Mouse (Mus musculus): ENCODE results near the gene Plekhg3. TPM values are rescaled to one million over a fixed set of nuclear protein-coding genes. Genes with fewer than 3 reads are reported as not detected.

Gene Plekhg3
- polyA plus RNA-seq, 1 experiment from 2014 or later, result 0.93 TPM

DNA sequence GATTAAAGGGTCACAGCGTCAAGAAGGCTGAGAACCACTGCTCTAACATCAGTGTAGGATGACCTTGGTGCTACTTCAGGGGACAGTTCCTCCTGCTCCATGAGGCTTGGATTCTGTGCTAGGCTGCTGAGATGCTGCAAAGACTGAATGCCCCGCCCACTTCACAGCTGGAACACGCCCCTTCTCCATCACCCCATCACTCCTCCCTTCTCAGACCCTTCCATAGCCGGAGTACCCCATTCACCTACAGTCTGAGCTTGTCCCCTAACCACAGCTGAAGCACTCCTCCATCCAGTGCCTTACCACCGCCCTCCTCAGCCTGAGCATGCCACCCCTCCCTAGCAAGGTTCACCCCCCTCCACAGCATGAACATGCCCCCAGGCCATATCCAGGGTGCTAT, 89.2 kb downstream of the Plekhg3 start:
- H3K9ac ChIP-seq (ENCODE audit: low read depth, low read length), result no peak overlapping the region
- ATAC-seq, result no peak
- no peak overlapping the region for H3K4me3 ChIP-seq (ENCODE audit: low read depth, low read length)
- no peaks in the 10 kb centered on the region for H3K9me3 ChIP-seq (replicated peaks; ENCODE audit: control insufficient read depth, low read length, poor library complexity, severe bottlenecking)
- no peak overlapping the region for H3K4me2 ChIP-seq (ENCODE audit: low read length)
- WGBS, result 59% methylated on average over 5 of the region's 5 CpGs
- H3K36me3 ChIP-seq (ENCODE audit: control insufficient read depth, insufficient read depth, low read length), result no peaks in the 10 kb centered on the region
- H3K27me3 ChIP-seq (ENCODE audit: control insufficient read depth, insufficient read depth, low read depth, low read length), result no peaks in the 10 kb centered on the region
- H3K27ac ChIP-seq (ENCODE audit: low read length), result no peak overlapping the region
- 0 out of 2 replicates have a peak, but pooled peaks cover 2% of the 10 kb centered on the region for H3K4me1 ChIP-seq (ENCODE audit: control insufficient read depth, insufficient read depth, low read length)

DNA sequence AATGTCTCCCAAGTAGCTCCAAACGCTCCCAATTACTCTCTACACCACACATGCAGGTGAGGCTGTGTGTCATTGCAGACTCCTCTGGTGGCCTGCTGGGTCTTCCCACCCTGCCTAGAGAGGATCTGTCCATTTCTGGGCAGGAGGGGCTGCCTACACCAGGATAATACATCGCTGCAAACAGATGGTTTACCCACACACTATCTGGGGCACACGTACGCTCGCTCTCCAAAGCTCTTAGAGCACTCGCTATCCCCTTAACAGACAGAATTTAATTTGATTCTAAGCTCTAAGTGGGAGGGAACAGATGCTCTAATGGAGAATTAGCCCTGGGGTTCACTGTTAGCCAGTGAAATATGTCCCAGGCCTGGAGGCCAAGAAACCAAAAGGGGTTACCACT, 92.7 kb downstream of the Plekhg3 start:
- no peak for ATAC-seq
- H3K4me2 ChIP-seq (ENCODE audit: low read length), result no peak overlapping the region
- no peaks in the 10 kb centered on the region for H3K4me1 ChIP-seq (ENCODE audit: control insufficient read depth, insufficient read depth, low read length)
- H3K36me3 ChIP-seq (ENCODE audit: control insufficient read depth, insufficient read depth, low read length), result peaks cover 4% of the 10 kb centered on the region; the same call in 1 of the 2 replicates
- 67% methylated on average over 6 of the region's 6 CpGs for WGBS
- no peak overlapping the region for H3K27ac ChIP-seq (ENCODE audit: low read length)
- no peak overlapping the region for H3K4me3 ChIP-seq (ENCODE audit: low read depth, low read length)
- H3K9ac ChIP-seq (ENCODE audit: low read depth, low read length), result no peak overlapping the region
- no peaks in the 10 kb centered on the region for H3K9me3 ChIP-seq (replicated peaks; ENCODE audit: control insufficient read depth, low read length, poor library complexity, severe bottlenecking)
- no peaks in the 10 kb centered on the region for H3K27me3 ChIP-seq (ENCODE audit: control insufficient read depth, insufficient read depth, low read depth, low read length)

Small RNAs within 50 kb of the gene (microRNA-seq; reads per million reads assigned to microRNA genes)
- not detected for gene Mir5135

Other genes with a start within 250 kb of the Plekhg3 start
- gene Akap5, start 206.0 kb upstream of the Plekhg3 start, polyA plus RNA-seq (2015; fragmentation: Nextera tagmentation; extraction: Ambion mirVana), result 10.6 and 11.6 TPM in 2 replicates
- gene Zbtb25, start 161.3 kb upstream of the Plekhg3 start, polyA plus RNA-seq (2015; fragmentation: Nextera tagmentation; extraction: Ambion mirVana), result 14.7 and 15.7 TPM in 2 replicates
- gene Zbtb1, start 160.6 kb upstream of the Plekhg3 start, polyA plus RNA-seq (2015; fragmentation: Nextera tagmentation; extraction: Ambion mirVana), result 3.1 and 3.4 TPM in 2 replicates
- gene Hspa2, start 126.7 kb upstream of the Plekhg3 start, polyA plus RNA-seq (2015; fragmentation: Nextera tagmentation; extraction: Ambion mirVana), result 6.2 and 7.6 TPM in 2 replicates
- gene Ppp1r36, start 113.4 kb upstream of the Plekhg3 start, polyA plus RNA-seq (2015; fragmentation: Nextera tagmentation; extraction: Ambion mirVana), result 1.3 and 1.9 TPM in 2 replicates
- 4.1 and 5.1 TPM in 2 replicates for gene Sptb, start 179.7 kb downstream of the Plekhg3 start, polyA plus RNA-seq (2015; fragmentation: Nextera tagmentation; extraction: Ambion mirVana)
- 108 and 118 TPM in 2 replicates for gene Churc1, start 234.6 kb downstream of the Plekhg3 start, polyA plus RNA-seq (2015; fragmentation: Nextera tagmentation; extraction: Ambion mirVana)
- gene Fntb, start 234.7 kb downstream of the Plekhg3 start, polyA plus RNA-seq (2015; fragmentation: Nextera tagmentation; extraction: Ambion mirVana), result 41.6 and 42.9 TPM in 2 replicates

All from midbrain, embryonic 16.5 days (tissue).